Mouse (Mus musculus): ENCODE results near the gene Ccdc144b. TPM values are rescaled to one million over a fixed set of nuclear protein-coding genes. Genes with fewer than 3 reads are reported as not detected.

Ccdc144b gene
- total RNA-seq, 2 experiments from 2014 or later: not detected

DNA sequence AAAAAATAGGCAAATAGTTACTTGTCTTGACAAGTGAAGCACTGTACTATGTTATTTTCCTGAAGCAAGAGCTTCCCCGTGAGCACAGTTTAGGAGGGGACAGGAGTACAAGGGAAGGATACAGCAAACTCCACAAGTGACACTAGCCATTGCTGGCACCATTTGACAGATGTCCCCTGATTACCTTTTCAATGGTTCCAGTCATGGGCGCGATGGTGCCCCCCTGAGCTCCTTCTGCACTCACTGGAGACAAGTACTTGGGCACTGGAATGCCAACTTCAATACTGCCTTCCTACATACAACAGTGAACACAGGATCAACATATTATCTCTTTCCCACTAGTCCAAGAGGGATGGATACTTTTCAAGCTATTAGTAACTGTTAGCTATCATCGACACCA is 89.9 kb downstream of the Ccdc144b start:
- DNase-seq (ENCODE audit: low spot score in 2 of 2): no peak

DNA sequence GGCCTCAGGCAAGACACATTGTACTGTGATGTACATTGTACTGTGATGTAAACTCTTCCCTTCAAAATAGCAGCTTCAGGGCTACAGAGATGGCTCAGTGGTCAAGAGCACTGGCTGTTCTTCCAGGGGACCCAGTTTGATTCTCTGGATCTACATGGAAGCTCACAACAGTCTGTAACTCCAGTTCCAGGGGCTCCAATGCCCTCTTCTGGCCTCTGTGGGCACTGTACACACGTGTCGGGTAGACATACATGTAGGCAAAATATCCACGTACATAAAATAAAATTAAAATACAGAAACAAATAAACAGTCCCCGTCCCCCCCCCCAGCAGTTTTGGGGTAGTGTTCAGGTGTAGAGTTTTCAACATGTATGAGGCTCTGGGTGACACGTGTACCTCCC is 90.4 kb downstream of the Ccdc144b start:
- no peak for DNase-seq (ENCODE audit: low spot score in 2 of 2)

Other genes starting within 250 kb of the Ccdc144b start
- 10 to 100 TPM; 65.7 to 70.2 TPM for gene Dcun1d1, start 116.1 kb downstream of the Ccdc144b start, total RNA-seq (2021)
- gene Mccc1, start 52.9 kb downstream of the Ccdc144b start, total RNA-seq (2021): 10 to 100 TPM; 32.0 to 32.4 TPM
- 10 to 100 TPM; 34.2 to 46.3 TPM for gene Acad9, start 12.4 kb upstream of the Ccdc144b start, total RNA-seq (2021)
- 10 to 100 TPM; 15.9 to 17.6 TPM for gene D3Ertd254e, start 97.5 kb upstream of the Ccdc144b start, total RNA-seq (2021)
- 1 to 10 TPM in 1 of 2 experiments, under 1 TPM in 1; 0.86 to 1.2 TPM for gene Qrfpr, start 168.8 kb upstream of the Ccdc144b start, total RNA-seq (2021)